Mouse (Mus musculus): ENCODE results near the gene Egfr. TPM values are rescaled to one million over a fixed set of nuclear protein-coding genes. Genes with fewer than 3 reads are reported as not detected.
A peak's percentile ranks its signal among the peaks of the same experiment; 100 is the strongest.

Egfr gene
- polyA plus RNA-seq, 1 experiment from 2014 or later = 16.1 TPM

DNA sequence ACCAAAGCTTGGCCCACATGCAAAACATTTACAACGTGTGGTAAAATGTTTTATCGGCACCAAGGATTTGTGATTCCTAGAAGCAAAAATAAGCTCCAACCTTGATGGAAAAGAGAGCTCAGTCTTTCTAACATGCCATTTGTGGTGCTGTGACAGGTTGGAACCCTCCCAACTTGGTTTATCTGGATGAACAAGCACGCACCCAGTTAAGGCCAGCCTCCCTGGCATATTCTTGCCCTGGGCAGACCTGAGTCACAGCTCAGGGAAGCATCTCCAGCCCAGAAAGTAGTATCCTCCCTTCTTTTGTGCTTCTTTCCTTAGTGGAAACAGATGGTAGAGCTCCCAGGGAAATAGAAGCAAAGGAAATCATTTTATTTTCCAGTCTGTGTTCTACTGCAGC, 58.1 kb downstream of the Egfr start:
- Histone ChIP-seq H3K27me3 (no peaks in the 10 kb centered on the region), H3K9ac (no peak overlapping the region), H3K4me3 (replicated peaks) (no peak overlapping the region), H3K4me1 (peaks cover 20% of the 10 kb centered on the region), H3K9me3 (replicated peaks) (no peaks in the 10 kb centered on the region), H3K4me2 (replicated peaks) (no peak overlapping the region), H3K36me3 (no peaks in the 10 kb centered on the region), H3K27ac (replicated peaks) (peak overlapping the region; percentile 71)
- WGBS = 43% methylated on average over 3 of the region's 3 CpGs
- no peak for ATAC-seq (ENCODE audit: insufficient number of reproducible peaks, low FRiP score, low TSS enrichment, low read depth)

GRCm38 (mm10) chr11:16813298-16813697, 61.3 kb downstream of the Egfr start:
- H3K27me3 ChIP-seq = no peaks in the 10 kb centered on the region
- no peak overlapping the region for H3K4me2 ChIP-seq (replicated peaks)
- no peak overlapping the region for H3K4me3 ChIP-seq (replicated peaks)
- H3K27ac ChIP-seq (replicated peaks) = no peak overlapping the region
- H3K36me3 ChIP-seq = no peaks in the 10 kb centered on the region
- peaks cover 20% of the 10 kb centered on the region for H3K4me1 ChIP-seq
- no peak overlapping the region for H3K9ac ChIP-seq
- H3K9me3 ChIP-seq (replicated peaks) = no peaks in the 10 kb centered on the region
- no peak for ATAC-seq (ENCODE audit: insufficient number of reproducible peaks, low FRiP score, low TSS enrichment, low read depth)

- H3K27ac ChIP-seq (replicated peaks) = no peak overlapping the region
- H3K36me3 ChIP-seq = no peaks in the 10 kb centered on the region
- no peaks in the 10 kb centered on the region for H3K27me3 ChIP-seq
- no peak overlapping the region for H3K4me2 ChIP-seq (replicated peaks)
- no peak overlapping the region for H3K9ac ChIP-seq
- H3K4me1 ChIP-seq = peaks cover 3% of the 10 kb centered on the region; the same call in 1 of the 2 replicates
- no peak overlapping the region for H3K4me3 ChIP-seq (replicated peaks)
- no peak for ATAC-seq (ENCODE audit: insufficient number of reproducible peaks, low FRiP score, low TSS enrichment, low read depth)
- WGBS = 79% methylated on average over 9 of the region's 9 CpGs
- no peaks in the 10 kb centered on the region for H3K9me3 ChIP-seq (replicated peaks)
Measured at GRCm38 (mm10) chr11:16816414-16816813, 64.4 kb downstream of the Egfr start.

DNA sequence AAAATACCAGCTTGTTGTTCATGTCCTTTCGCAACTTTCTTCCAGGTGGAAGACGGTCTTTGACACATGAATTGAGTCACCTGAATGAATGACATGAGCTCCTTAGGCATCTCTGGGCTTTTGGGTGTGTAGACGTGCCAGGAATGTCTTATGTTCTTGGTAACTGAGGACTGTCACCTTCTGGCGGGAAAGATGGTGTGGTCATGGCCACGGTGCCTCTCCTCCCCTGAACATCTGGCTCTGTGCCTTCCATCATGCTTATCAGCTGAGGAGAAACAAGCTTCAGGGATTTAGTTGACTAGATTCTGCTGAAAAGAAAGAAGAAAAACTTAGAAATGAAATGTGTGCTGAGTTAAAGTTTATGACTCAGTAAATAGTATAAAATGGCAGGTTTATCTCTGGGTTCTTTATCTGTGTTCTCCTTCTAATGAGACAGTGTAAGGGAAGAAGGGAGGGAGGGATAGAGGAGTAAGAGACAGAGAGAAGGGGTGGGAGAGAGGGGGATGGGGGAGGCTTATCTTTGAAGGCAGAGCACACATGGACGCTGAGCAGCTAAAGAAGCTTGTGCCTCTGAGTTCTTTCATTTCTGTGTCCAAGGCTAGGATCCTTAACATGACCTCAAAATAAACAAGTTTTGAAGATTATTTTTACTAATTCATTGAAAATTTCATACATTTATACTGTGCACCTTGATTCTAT, 65.5 kb downstream of the Egfr start:
- no peak overlapping the region for H3K4me3 ChIP-seq (replicated peaks)
- 75% methylated on average over 6 of the region's 6 CpGs for WGBS
- no peak for ATAC-seq (ENCODE audit: insufficient number of reproducible peaks, low FRiP score, low TSS enrichment, low read depth)
- H3K9me3 ChIP-seq (replicated peaks) = no peaks in the 10 kb centered on the region
- H3K27ac ChIP-seq (replicated peaks) = no peak overlapping the region
- no peak overlapping the region for H3K4me2 ChIP-seq (replicated peaks)
- H3K36me3 ChIP-seq = no peaks in the 10 kb centered on the region
- no peaks in the 10 kb centered on the region for H3K27me3 ChIP-seq
- peaks cover 5% of the 10 kb centered on the region; the same call in 1 of the 2 replicates for H3K4me1 ChIP-seq
- no peak overlapping the region for H3K9ac ChIP-seq

GRCm38 (mm10) chr11:16819424-16819823, 67.4 kb downstream of the Egfr start:
- H3K36me3 ChIP-seq = no peaks in the 10 kb centered on the region
- no peak overlapping the region for H3K27ac ChIP-seq (replicated peaks)
- ATAC-seq (ENCODE audit: insufficient number of reproducible peaks, low FRiP score, low TSS enrichment, low read depth) = no peak
- no peak overlapping the region for H3K4me2 ChIP-seq (replicated peaks)
- no peaks in the 10 kb centered on the region for H3K27me3 ChIP-seq
- H3K4me1 ChIP-seq = peaks cover 5% of the 10 kb centered on the region; the same call in 1 of the 2 replicates
- H3K9me3 ChIP-seq (replicated peaks) = no peaks in the 10 kb centered on the region
- H3K4me3 ChIP-seq (replicated peaks) = no peak overlapping the region
- H3K9ac ChIP-seq = no peak overlapping the region
- WGBS = 88% methylated on average over 1 of the region's 1 CpGs

GRCm38 (mm10) chr11:16820138-16820537, 68.1 kb downstream of the Egfr start:
- ATAC-seq (ENCODE audit: insufficient number of reproducible peaks, low FRiP score, low TSS enrichment, low read depth) = no peak
- Histone ChIP-seq H3K27ac (replicated peaks) (no peak overlapping the region), H3K9ac (no peak overlapping the region), H3K9me3 (replicated peaks) (no peaks in the 10 kb centered on the region), H3K27me3 (no peaks in the 10 kb centered on the region), H3K36me3 (no peaks in the 10 kb centered on the region), H3K4me3 (replicated peaks) (no peak overlapping the region), H3K4me2 (replicated peaks) (no peak overlapping the region), H3K4me1 (peaks cover 5% of the 10 kb centered on the region; the same call in 1 of the 2 replicates)
- WGBS = 52% methylated on average over 6 of the region's 6 CpGs

GRCm38 (mm10) chr11:16821668-16822254, 69.8 kb downstream of the Egfr start:
- WGBS = 65% methylated on average over 6 of the region's 6 CpGs
- Histone ChIP-seq H3K4me3 (replicated peaks) (no peak overlapping the region), H3K4me1 (peaks cover 5% of the 10 kb centered on the region; the same call in 1 of the 2 replicates), H3K4me2 (replicated peaks) (no peak overlapping the region), H3K9me3 (replicated peaks) (no peaks in the 10 kb centered on the region), H3K9ac (no peak overlapping the region), H3K27ac (replicated peaks) (no peak overlapping the region), H3K36me3 (no peaks in the 10 kb centered on the region), H3K27me3 (no peaks in the 10 kb centered on the region)
- ATAC-seq (ENCODE audit: insufficient number of reproducible peaks, low FRiP score, low TSS enrichment, low read depth) = no peak

DNA sequence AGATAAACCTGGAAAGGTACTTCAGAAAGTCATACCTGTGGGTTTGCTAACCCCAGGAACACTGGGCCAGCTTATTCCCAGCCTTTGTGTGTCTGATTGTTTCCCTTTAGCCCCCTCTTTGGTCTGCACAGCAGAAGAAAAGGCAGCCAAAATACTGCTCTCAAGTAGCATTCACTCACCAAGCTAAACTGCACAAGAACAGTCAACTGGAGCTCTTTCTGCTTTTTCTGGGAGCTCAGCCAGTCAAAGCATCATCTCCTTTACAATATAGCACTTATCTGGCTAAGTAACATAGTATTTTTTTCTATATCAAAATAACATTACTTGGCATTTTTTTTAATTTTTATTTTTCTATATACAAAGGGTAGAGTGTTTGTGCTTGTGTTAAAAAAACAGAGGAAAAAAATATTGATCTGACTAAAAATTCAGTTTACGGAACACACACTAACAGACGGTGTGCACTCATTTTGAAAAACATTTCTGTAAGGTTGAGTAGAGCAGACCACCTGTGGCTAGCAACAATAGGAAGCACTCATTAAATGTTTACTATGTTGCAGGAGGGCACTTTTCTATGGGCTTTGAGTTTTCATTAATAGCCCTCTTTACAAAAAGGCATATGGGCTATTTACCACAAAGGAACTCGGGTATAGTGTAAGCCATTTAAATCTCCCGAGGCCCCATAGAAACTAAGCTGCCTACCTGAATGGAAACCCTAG, 72.0 kb downstream of the Egfr start:
- 78% methylated on average over 4 of the region's 4 CpGs for WGBS
- Histone ChIP-seq H3K27ac (replicated peaks) (no peak overlapping the region), H3K9me3 (replicated peaks) (no peaks in the 10 kb centered on the region), H3K4me2 (replicated peaks) (no peak overlapping the region), H3K36me3 (no peaks in the 10 kb centered on the region), H3K9ac (no peak overlapping the region), H3K4me1 (peaks cover 5% of the 10 kb centered on the region; the same call in 1 of the 2 replicates), H3K4me3 (replicated peaks) (no peak overlapping the region), H3K27me3 (no peaks in the 10 kb centered on the region)
- no peak for ATAC-seq (ENCODE audit: insufficient number of reproducible peaks, low FRiP score, low TSS enrichment, low read depth)

- Histone ChIP-seq H3K9ac (no peak overlapping the region), H3K9me3 (replicated peaks) (no peaks in the 10 kb centered on the region), H3K27ac (replicated peaks) (0 out of 2 replicates have a peak overlapping the region, but pooled peaks have one; percentile 31), H3K4me2 (replicated peaks) (no peak overlapping the region), H3K36me3 (no peaks in the 10 kb centered on the region), H3K4me1 (peaks cover 27% of the 10 kb centered on the region), H3K27me3 (no peaks in the 10 kb centered on the region), H3K4me3 (replicated peaks) (no peak overlapping the region)
- WGBS = 78% methylated on average over 3 of the region's 3 CpGs
- no peak for ATAC-seq (ENCODE audit: insufficient number of reproducible peaks, low FRiP score, low TSS enrichment, low read depth)
Measured at GRCm38 (mm10) chr11:16829468-16829867, 77.5 kb downstream of the Egfr start.

GRCm38 (mm10) chr11:16830531-16831227, 78.7 kb downstream of the Egfr start:
- ATAC-seq (ENCODE audit: insufficient number of reproducible peaks, low FRiP score, low TSS enrichment, low read depth) = no peak
- Histone ChIP-seq H3K9me3 (replicated peaks) (no peaks in the 10 kb centered on the region), H3K9ac (no peak overlapping the region), H3K27ac (replicated peaks) (peak overlapping the region; percentile 65), H3K36me3 (no peaks in the 10 kb centered on the region), H3K4me2 (replicated peaks) (no peak overlapping the region), H3K27me3 (no peaks in the 10 kb centered on the region), H3K4me1 (peaks cover 27% of the 10 kb centered on the region), H3K4me3 (replicated peaks) (no peak overlapping the region)
- 56% methylated on average over 8 of the region's 8 CpGs for WGBS

GRCm38 (mm10) chr11:16831974-16832464, 80.0 kb downstream of the Egfr start:
- peak overlapping the region; percentile 72 for H3K27ac ChIP-seq (replicated peaks)
- 30% methylated on average over 5 of the region's 5 CpGs for WGBS
- ATAC-seq (ENCODE audit: insufficient number of reproducible peaks, low FRiP score, low TSS enrichment, low read depth) = peak; percentile 90
- H3K9ac ChIP-seq = no peak overlapping the region
- H3K9me3 ChIP-seq (replicated peaks) = no peaks in the 10 kb centered on the region
- H3K36me3 ChIP-seq = no peaks in the 10 kb centered on the region
- H3K4me2 ChIP-seq (replicated peaks) = no peak overlapping the region
- no peak overlapping the region for H3K4me3 ChIP-seq (replicated peaks)
- peaks cover 27% of the 10 kb centered on the region for H3K4me1 ChIP-seq
- no peaks in the 10 kb centered on the region for H3K27me3 ChIP-seq

All from embryonic facial prominence, embryonic 15.5 days (tissue).